Mouse (Mus musculus) retina, postnatal 1 day (tissue): Measurements from ENCODE around the gene Slc6a20b.

Source experiments
- DNase-seq: peaks from one replicate; pipeline ENCODE4 v3.0.0-alpha.2; 2012

Gene Slc6a20b

GRCm38 (mm10) chr9:123589240-123589910, 43.0 kb downstream of the Slc6a20b start:
- DNase-seq = no peak

- DNase-seq = no peak
Observed at GRCm38 (mm10) chr9:123577360-123578192, 54.8 kb downstream of the Slc6a20b start.

- peak; percentile 32 for DNase-seq
Observed at GRCm38 (mm10) chr9:123554599-123554998, 77.8 kb downstream of the Slc6a20b start.
